Mouse (Mus musculus) stomach, embryonic 14.5 days (tissue): Measurements from ENCODE around the gene Ctc1. TPM values are rescaled to one million over a fixed set of nuclear protein-coding genes. Genes with fewer than 3 reads are reported as not detected.

Source experiments
- ATAC-seq: fragments of 200-750 bp; cut with Nextera tagmentation; 2 replicates; pipeline ENCODE4 v1.8.0; 2017; ENCODE audit warnings: low read depth, moderate TSS enrichment; ENCODE audit not compliant: insufficient number of reproducible peaks, insufficient read depth, low FRiP score
- H3K27ac ChIP-seq: fragments of 300-500 bp; sonication (generic); 2 replicates; pipeline ENCODE4 v1.5.1; 2014; ENCODE audit warnings: mild to moderate bottlenecking, low read length, moderate library complexity, mixed read lengths
- H3K27me3 ChIP-seq: fragments of 300-500 bp; sonication (generic); 2 replicates; pipeline ENCODE4 v1.6.1; 2014; ENCODE audit warnings: low read length, control low read depth, mixed read lengths; ENCODE audit not compliant: control insufficient read depth, insufficient read depth
- H3K36me3 ChIP-seq: fragments of 300-500 bp; sonication (generic); 2 replicates; pipeline ENCODE4 v1.6.1; 2014; ENCODE audit warnings: mild to moderate bottlenecking, control low read depth, low read length, moderate library complexity, mixed read lengths; ENCODE audit not compliant: control insufficient read depth, insufficient read depth
- H3K4me1 ChIP-seq: fragments of 300-500 bp; sonication (generic); 2 replicates; pipeline ENCODE4 v1.6.1; 2014; ENCODE audit warnings: low read length, control low read depth, mixed read lengths; ENCODE audit not compliant: control insufficient read depth, insufficient read depth
- H3K4me2 ChIP-seq: fragments of 300-500 bp; sonication (generic); replicated peaks from 2 replicates; pipeline ENCODE4 v1.6.1; 2014; ENCODE audit warnings: low read depth, low read length, control low read depth
- H3K4me3 ChIP-seq: fragments of 300-500 bp; sonication (generic); 2 replicates; pipeline ENCODE4 v1.5.1; 2014; ENCODE audit warnings: low read depth, low read length, control low read depth
- H3K9ac ChIP-seq: fragments of 300-500 bp; sonication (generic); replicated peaks from 2 replicates; pipeline ENCODE4 v1.6.1; 2014; ENCODE audit warnings: low read depth, mild to moderate bottlenecking, control low read depth, low read length, moderate library complexity, mixed read lengths
- H3K9me3 ChIP-seq: fragments of 300-500 bp; sonication (generic); 2 replicates; pipeline ENCODE4 v1.6.1; 2016; ENCODE audit warnings: low read depth, low read length, control low read depth; ENCODE audit not compliant: control insufficient read depth
- WGBS: fragments of 180-500 bp; shearing (Covaris S2); extraction: QIAGEN DNeasy Blood & Tissue Kit; methylation state at CpG from one replicate; pipeline ENCODE4 v1.1.7; 2014; 5-methylcytosine and 5-hydroxymethylcytosine counted together
- polyA plus RNA-seq: library from polyadenylated mRNA; unstranded; fragments of >200 nt; fragmentation: Nextera tagmentation; extraction: Ambion mirVana; gene quantifications from 2 replicates; pipeline ENCODE4 v1.2.1, GENCODE M21; 2014

The Ctc1 gene
- polyA plus RNA-seq, 1 experiment from 2014 or later, result 47.3 TPM

- peak overlapping the region; percentile 45; the same call in 1 of the 2 replicates for H3K4me2 ChIP-seq
- 77% methylated on average over 11 of the region's 11 CpGs for whole genome bisulfite sequencing
- no peaks in the 10 kb centered on the region for H3K27me3 ChIP-seq
- H3K4me1 ChIP-seq, result peaks cover 21% of the 10 kb centered on the region
- H3K36me3 ChIP-seq, result no peaks in the 10 kb centered on the region
- peak overlapping the region; percentile 24; the same call in 1 of the 2 replicates for H3K4me3 ChIP-seq
- ATAC-seq, result no peak
- no peaks in the 10 kb centered on the region for H3K9me3 ChIP-seq
- no peak overlapping the region; the same call in 1 of the 2 replicates for H3K9ac ChIP-seq
- H3K27ac ChIP-seq, result peak overlapping the region; percentile 96
These were observed 56.5 kb downstream of the Ctc1 start for GRCm38 (mm10) chr11:69072234-69072633.

- 3% methylated on average over 9 of the region's 9 CpGs for WGBS
- H3K27me3 ChIP-seq, result no peaks in the 10 kb centered on the region
- H3K4me3 ChIP-seq, result peak overlapping the region; percentile 24
- peaks cover 19% of the 10 kb centered on the region for H3K4me1 ChIP-seq
- H3K36me3 ChIP-seq, result no peaks in the 10 kb centered on the region
- H3K27ac ChIP-seq, result peak overlapping the region; percentile 96
- H3K9me3 ChIP-seq, result no peaks in the 10 kb centered on the region
- peak overlapping the region; percentile 45 for H3K4me2 ChIP-seq
- H3K9ac ChIP-seq, result no peak overlapping the region; the same call in 1 of the 2 replicates
- ATAC-seq, result no peak
These were observed 57.0 kb downstream of the Ctc1 start for GRCm38 (mm10) chr11:69072666-69073064.

GRCm38 (mm10) chr11:69073065-69073888 is 57.6 kb downstream of the Ctc1 start:
- peak overlapping the region; percentile 39; the same call in 1 of the 2 replicates for H3K9ac ChIP-seq
- ATAC-seq, result peak; percentile 50
- H3K4me1 ChIP-seq, result peaks cover 18% of the 10 kb centered on the region
- peak overlapping the region; percentile 24 for H3K4me3 ChIP-seq
- H3K27ac ChIP-seq, result peak overlapping the region; percentile 96
- H3K9me3 ChIP-seq, result no peaks in the 10 kb centered on the region
- H3K27me3 ChIP-seq, result no peaks in the 10 kb centered on the region
- H3K36me3 ChIP-seq, result no peaks in the 10 kb centered on the region
- peak overlapping the region; percentile 45 for H3K4me2 ChIP-seq
- WGBS, result under 1% methylated on average over 14 of the region's 14 CpGs

- Histone ChIP-seq H3K27ac (peak overlapping the region; percentile 96; the same call in 1 of the 2 replicates), H3K4me1 (peaks cover 18% of the 10 kb centered on the region), H3K9ac (no peak overlapping the region), H3K9me3 (no peaks in the 10 kb centered on the region), H3K4me3 (no peak overlapping the region), H3K36me3 (no peaks in the 10 kb centered on the region), H3K4me2 (0 out of 2 replicates have a peak overlapping the region, but pooled peaks have one; percentile 45), H3K27me3 (no peaks in the 10 kb centered on the region)
- WGBS, result 45% methylated on average over 6 of the region's 6 CpGs
- no peak for ATAC-seq
These were observed 58.5 kb downstream of the Ctc1 start for GRCm38 (mm10) chr11:69073951-69074775.

GRCm38 (mm10) chr11:69074776-69075069 is 59.0 kb downstream of the Ctc1 start:
- peaks cover 18% of the 10 kb centered on the region for H3K4me1 ChIP-seq
- 33% methylated on average over 2 of the region's 2 CpGs for WGBS
- no peak overlapping the region for H3K4me3 ChIP-seq
- no peak overlapping the region for H3K4me2 ChIP-seq
- no peak for ATAC-seq
- no peaks in the 10 kb centered on the region for H3K9me3 ChIP-seq
- H3K27me3 ChIP-seq, result no peaks in the 10 kb centered on the region
- H3K36me3 ChIP-seq, result no peaks in the 10 kb centered on the region
- H3K9ac ChIP-seq, result no peak overlapping the region
- peak overlapping the region; percentile 96; the same call in 1 of the 2 replicates for H3K27ac ChIP-seq

GRCm38 (mm10) chr11:69075764-69076479 is 60.2 kb downstream of the Ctc1 start:
- ATAC-seq, result no peak
- Histone ChIP-seq H3K4me2 (no peak overlapping the region), H3K27ac (no peak overlapping the region), H3K4me3 (no peak overlapping the region), H3K9ac (no peak overlapping the region), H3K36me3 (no peaks in the 10 kb centered on the region), H3K9me3 (no peaks in the 10 kb centered on the region), H3K27me3 (no peaks in the 10 kb centered on the region), H3K4me1 (peaks cover 15% of the 10 kb centered on the region)
- 51% methylated on average over 8 of the region's 9 CpGs for WGBS

- 69% methylated on average over 5 of the region's 5 CpGs for WGBS
- Histone ChIP-seq H3K36me3 (no peaks in the 10 kb centered on the region), H3K9ac (no peak overlapping the region), H3K9me3 (no peaks in the 10 kb centered on the region), H3K27me3 (no peaks in the 10 kb centered on the region), H3K27ac (no peak overlapping the region), H3K4me1 (peaks cover 9% of the 10 kb centered on the region; the same call in 1 of the 2 replicates), H3K4me2 (no peak overlapping the region), H3K4me3 (no peak overlapping the region)
- no peak for ATAC-seq
These were observed 60.9 kb downstream of the Ctc1 start for GRCm38 (mm10) chr11:69076572-69076971.

- no peaks in the 10 kb centered on the region for H3K36me3 ChIP-seq
- no peak overlapping the region for H3K27ac ChIP-seq
- 77% methylated on average over 9 of the region's 9 CpGs for WGBS
- no peak overlapping the region for H3K4me2 ChIP-seq
- H3K9ac ChIP-seq, result no peak overlapping the region
- no peak overlapping the region for H3K4me3 ChIP-seq
- no peak for ATAC-seq
- peaks cover 7% of the 10 kb centered on the region; the same call in 1 of the 2 replicates for H3K4me1 ChIP-seq
- no peaks in the 10 kb centered on the region for H3K27me3 ChIP-seq
- H3K9me3 ChIP-seq, result no peaks in the 10 kb centered on the region
These were observed 61.6 kb downstream of the Ctc1 start for GRCm38 (mm10) chr11:69077316-69077715.
